Mouse (Mus musculus) megakaryocyte progenitor cell, adult 5-6 weeks (primary cell): ENCODE results near the gene Sgsh. TPM values are rescaled to one million over a fixed set of nuclear protein-coding genes. Genes with fewer than 3 reads are reported as not detected.
"Not testable (repeated sequence)": the region's sequence is repeated elsewhere in the genome, so short reads cannot be mapped to it uniquely, and the experiment has no call there.

Experiments
- ATAC-seq: replicated peaks from 2 replicates; pipeline ENCODE4 v1.8.0; 2016; ENCODE audit warnings: mild to moderate bottlenecking, moderate TSS enrichment, inconsistent platforms; ENCODE audit not compliant: poor library complexity
- total RNA-seq, 2 experiments: library from RNA; stranded (forward) in 1 of 2; stranded (reverse) in 1 of 2; fragments of 157-497, 149-512 nt in 1 of 2; fragments of 200-1000 nt in 1 of 2; gene quantifications; 2 replicates each; pipeline versions ENCODE4 v1.2.3 to v1.2.4; 2015 to 2017

Sgsh gene
- 2.9 and 5.4 TPM in 2 replicates for total RNA-seq (2015)
- total RNA-seq (2017) = 3.9 and 4.6 TPM in 2 replicates

DNA sequence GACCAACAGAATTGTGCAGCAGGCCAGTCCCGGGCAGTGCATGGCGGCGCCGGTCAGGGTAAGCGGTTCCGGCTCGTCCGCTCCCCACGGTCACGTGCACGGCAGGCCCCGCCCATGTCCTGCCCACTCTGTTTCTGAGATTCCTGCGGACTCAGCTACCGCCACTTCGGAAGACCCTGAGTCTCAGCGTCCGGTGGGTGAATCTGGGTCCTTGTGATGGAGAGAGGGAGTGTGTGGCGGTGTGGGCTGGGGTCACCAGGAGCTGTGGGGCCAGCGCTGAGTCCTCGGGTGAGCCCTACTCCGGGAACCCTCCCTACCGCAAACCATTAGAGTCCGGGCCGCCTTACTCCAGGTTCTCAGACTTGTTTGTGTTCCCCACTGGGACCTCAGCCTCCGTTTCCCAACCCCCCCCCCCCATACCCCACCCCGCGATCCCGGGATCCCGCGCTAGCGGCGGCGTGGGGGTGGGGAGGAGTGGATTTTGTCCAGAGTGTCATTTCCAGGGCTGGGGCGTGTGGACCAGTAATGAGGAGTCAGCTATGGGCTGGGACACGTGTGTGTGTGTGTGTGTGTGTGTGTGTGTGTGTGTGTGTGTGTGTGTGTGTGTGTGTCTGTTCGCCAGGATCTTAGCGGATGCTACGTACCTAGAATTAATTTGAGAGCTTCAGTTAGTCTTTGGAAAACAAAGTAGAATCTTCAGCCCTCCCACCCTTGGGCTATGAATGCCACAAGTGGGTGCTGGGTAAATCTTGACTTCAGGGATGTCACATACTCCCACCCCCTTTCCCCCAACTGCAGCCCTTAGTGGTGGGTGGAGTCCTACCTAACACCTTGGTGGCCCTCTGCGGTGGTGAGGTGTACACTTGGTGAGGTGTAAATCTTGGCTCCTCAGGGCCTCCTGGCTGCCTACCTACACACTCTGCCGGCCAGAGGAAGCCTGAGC, at the start of gene Sgsh, which contains the start of gene Slc26a11:
TSS of gene Sgsh (minus strand) at position 94 of the 943 bp plus-strand sequence.
TSS of gene Slc26a11 (plus strand) at position 115 of the 943 bp plus-strand sequence.
- ATAC-seq = peak; percentile 47

GRCm38 (mm10) chr11:119404627-119405026, 49.3 kb upstream of the Sgsh start:
- ATAC-seq = peak; percentile 93

DNA sequence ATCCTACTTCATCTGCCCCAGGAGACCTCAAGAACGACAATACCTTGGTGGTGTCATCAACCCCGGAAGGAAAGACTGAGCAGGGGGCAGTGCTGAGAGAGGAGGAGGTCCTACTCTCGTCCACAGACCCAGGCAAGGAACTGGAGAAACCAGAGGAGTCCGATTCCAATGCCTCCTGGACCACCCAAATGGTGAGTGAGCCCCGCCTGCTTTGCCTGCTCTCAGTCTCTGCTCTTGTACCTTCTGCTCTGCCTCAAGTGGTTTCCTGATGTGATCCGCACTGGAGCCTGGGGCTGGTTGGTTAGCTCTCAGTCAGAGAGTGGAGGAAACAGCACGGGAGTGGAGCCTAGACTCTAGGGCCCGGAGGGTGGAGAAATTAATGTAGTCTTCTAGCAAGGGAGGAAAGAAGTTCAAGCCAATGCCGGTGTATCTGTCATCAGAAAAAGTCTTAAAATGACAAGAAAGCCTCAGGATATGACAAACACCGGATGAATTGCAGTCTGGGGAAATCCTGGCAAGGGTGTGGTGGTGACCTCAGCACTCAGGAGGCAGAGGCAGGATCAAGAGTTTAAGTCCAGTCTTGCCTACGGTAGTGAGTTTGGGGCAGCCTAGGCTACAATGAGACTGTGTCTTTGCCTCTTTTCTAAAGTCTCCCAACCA, 47.3 kb upstream of the Sgsh start:
- no peak for ATAC-seq

GRCm38 (mm10) chr11:119396461-119396860, 41.1 kb upstream of the Sgsh start:
- no peak for ATAC-seq

DNA sequence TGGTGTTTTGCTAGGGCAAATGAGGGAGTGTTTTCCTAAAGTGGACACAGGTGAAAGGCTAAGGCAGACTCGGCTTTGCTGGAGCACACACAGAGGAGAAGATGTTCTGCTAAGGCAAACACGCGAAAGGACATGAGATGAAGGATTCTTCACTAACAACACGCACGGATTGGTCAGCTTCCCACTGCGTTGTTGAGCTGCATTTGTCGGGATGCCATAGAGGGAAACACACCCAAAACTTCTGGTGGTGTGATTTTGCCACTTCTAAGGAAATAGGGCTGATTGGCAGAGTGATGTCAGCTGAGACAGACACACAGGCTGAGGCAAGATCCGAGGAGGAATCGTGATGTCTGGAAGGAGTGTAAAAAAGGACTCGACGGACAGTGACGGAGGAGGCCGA, 40.6 kb upstream of the Sgsh start:
- ATAC-seq = no peak

DNA sequence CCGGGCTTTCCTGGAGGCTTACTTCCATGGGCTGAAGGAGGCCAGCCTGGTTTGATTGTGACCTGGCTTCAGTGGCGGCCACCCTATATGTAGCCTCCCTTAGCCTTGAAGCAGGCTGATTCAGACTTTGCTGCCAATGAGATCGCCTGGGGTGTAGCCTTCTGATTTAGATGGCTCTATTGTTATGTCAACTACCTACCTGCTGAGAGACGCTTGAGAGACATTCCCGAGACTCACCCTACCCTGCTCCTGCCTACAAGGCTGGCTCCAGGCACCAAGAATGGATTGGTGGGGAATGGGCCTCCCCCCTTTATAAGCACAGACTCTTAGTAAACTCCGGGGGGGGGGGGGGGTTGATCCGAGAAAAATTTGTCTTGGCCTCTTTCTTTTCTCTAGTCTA, 40.1 kb upstream of the Sgsh start:
- no peak for ATAC-seq

- no peak for ATAC-seq
Observed at GRCm38 (mm10) chr11:119394210-119394609, 38.9 kb upstream of the Sgsh start.

DNA sequence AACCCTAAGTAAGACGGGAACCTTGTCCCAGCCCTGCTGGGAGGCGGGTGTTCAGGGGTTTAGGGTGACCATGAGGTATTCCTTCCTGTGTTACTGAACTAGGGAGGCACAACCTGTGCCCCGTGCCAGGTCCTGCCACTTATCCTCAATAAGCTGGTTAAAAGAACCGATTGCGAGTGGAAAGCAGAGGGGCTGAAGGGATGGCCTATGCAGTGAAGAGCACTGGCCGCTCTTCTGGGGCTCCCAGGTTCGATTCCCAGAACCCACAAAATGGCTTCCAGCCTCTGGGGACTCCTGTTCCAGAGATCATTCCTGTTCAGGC, 38.1 kb upstream of the Sgsh start:
- no peak for ATAC-seq

GRCm38 (mm10) chr11:119392800-119393482, 37.6 kb upstream of the Sgsh start, which contains the start of gene Rnf213:
Gene Rnf213, plus strand, starts transcription at chr11:119393100.
- peak; percentile 33 for ATAC-seq

GRCm38 (mm10) chr11:119392001-119392614, 36.8 kb upstream of the Sgsh start:
- ATAC-seq = peak; percentile 43

DNA sequence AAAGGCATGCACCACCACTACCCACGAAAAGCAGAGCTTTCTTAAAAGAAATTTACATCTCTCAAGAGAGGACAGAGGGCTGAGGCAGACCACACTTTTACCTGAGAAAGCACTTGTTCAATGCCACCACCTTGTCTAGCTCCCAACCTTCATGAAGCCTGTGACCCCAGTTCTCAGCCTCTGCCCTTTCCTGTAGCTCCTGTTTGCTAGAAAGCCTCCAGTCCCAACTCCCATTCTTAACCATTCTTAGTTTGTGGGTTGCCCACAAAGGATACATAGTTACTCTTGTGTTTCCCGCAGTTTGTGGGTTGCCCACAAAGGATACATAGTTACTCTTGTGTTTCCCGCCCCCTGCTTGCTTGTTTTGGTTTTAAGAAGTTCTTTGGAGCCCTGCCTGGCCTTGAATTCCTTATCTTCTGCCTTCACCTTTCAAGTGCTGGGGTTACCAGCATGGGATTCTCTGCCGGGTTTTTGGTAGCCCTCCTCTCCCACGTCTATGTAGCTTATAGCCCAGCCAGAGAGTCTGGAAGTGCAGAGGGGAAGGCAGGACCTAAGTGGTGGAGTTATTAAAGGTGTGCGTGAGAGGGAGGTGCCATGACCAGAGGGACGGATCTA, 36.2 kb upstream of the Sgsh start:
- ATAC-seq = peak; percentile 38

DNA sequence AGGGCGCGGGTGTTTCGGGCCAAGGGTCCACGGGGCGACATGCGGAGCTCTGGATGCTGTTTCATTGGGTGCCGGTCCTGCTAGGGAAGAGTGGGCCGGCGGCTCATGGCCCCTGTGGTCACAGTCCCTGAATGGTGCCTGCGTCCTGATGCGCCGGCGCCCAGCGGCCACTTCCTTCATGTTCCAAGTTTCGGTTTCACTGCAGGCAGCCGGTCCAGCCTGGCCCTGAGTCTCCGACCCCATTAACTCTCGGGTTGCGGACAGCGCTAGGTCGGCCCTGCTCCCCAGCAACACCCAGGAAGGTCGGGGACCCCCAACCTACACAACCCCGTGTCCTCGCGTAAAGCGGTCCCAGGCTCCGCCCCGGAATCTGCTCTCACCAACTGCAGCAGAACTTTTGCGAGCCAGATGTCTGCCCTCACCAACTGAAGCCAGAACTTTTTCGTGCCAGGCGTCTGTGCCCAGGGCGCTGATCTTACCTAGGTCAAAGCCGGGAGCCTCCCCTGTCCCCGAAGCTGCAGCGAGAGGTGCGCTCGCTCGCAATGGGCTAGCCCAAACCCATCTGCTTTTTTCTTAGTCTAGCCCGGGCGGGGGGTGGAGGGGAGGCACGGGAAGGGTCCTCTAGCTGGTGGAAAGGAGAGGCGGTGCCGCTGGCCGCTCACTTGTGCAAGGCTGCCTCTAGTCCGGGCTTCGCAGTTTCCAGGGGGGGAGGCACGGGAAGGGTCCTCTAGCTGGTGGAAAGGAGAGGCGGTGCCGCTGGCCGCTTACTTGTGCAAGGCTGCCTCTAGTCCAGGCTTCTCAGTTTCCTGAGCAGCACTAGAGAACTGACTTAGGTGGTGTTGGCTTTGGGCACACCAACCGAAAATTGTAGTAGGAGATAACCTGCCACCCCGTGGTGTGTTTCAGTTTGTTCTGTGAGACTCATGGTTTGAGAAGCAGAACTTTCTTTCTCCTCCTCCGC, 35.2 kb upstream of the Sgsh start:
- ATAC-seq = peak; percentile 18

DNA sequence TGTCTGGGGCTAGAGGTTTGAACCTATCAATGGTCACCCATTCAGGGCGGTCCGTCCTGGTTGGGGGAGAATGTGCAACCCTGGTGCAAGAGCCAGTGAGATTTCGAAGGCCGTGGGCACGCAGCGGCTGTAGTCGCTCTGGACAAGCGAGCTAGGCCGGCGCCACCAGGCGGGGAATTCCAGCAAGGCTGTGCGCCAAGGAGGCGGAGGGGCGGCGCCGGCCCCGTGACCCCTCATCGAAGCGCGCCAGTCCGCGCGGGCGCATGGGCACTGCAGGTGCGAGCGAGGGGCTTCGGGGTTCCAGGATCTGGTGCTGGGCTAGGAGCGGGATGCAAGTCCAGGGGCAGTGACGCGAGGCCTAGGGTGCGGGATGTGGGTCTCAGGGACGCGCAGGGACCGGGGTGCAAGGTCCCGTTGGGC, 34.5 kb upstream of the Sgsh start:
- peak; percentile 15 for ATAC-seq

GRCm38 (mm10) chr11:119387273-119387672, 31.9 kb upstream of the Sgsh start:
- not testable (repeated sequence) for ATAC-seq

- no peak for ATAC-seq
Observed at GRCm38 (mm10) chr11:119386306-119386705, 31.0 kb upstream of the Sgsh start.

DNA sequence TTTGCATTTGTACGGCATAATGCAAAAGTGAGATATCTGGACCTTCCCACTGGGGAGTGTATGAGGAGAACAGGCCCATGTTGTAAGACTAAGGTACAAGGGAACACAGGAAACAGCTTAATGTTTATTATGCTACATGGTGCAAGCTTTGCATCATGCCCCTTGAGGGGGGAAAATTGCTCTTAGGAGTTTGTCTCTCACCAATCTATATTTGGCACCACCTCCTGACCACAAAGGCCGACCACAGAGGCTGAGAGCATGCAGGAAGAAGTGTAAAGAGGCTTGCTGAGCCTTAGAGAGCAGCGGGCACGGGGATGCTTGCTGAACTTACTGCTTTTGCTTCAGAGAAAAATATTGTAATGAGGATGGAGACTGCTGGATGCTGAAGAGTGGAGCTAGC, 29.6 kb upstream of the Sgsh start:
- ATAC-seq = peak; percentile 74

DNA sequence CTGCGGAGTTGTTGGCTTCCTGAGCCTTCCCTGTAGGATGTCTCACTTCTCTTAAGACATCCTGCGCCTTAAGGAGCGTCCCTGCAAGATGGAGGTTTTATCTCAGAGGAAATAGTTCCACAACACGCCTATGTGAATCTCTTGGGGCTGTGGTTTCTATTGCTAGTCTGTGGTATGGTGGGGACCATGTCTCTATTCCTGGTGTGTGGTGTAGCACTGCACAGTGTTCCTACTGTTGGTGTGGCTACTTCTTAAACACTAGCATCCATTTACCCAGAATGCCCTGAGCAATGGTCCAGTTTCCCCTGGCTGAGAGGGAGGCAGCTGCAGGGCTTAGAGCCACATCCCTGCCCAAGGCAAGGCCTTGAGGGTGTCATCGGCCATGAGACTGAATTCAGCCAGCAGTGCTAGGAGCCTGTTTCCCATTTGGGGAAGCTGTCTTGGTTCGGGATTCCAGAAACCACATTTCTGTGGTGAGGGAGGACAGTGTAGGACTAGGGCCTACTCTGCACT, 27.1 kb upstream of the Sgsh start:
- peak; percentile 7; the same call in 1 of the 2 replicates for ATAC-seq

- 0 out of 2 replicates have a peak, but pooled peaks have one; percentile 5 for ATAC-seq
Observed at GRCm38 (mm10) chr11:119381631-119382337, 26.4 kb upstream of the Sgsh start.
